Mouse (Mus musculus) embryonic facial prominence, embryonic 10.5 days (tissue): ENCODE measurements around the gene Ubl5. TPM values are rescaled to one million over a fixed set of nuclear protein-coding genes. Genes with fewer than 3 reads are reported as not detected.

Experiments used
- DNase-seq: peaks from one replicate; pipeline ENCODE4 v3.0.0-alpha.2; 2017; ENCODE audit warnings: low spot score
- H3K27ac ChIP-seq: fragments of 300-500 bp; sonication (generic); replicated peaks from 2 replicates; pipeline ENCODE4 v1.5.1; 2016; ENCODE audit warnings: mild to moderate bottlenecking
- H3K27me3 ChIP-seq: fragments of 300-500 bp; sonication (generic); replicated peaks from 2 replicates; pipeline ENCODE4 v1.6.1; 2016; ENCODE audit warnings: low read depth, mild to moderate bottlenecking; ENCODE audit not compliant: poor library complexity, severe bottlenecking
- H3K36me3 ChIP-seq: fragments of 300-500 bp; sonication (generic); replicated peaks from 2 replicates; pipeline ENCODE4 v1.6.1; 2016; ENCODE audit warnings: mild to moderate bottlenecking, moderate library complexity
- H3K4me1 ChIP-seq: fragments of 300-500 bp; sonication (generic); 2 replicates; pipeline ENCODE4 v1.6.1; 2016
- H3K4me3 ChIP-seq: fragments of 300-500 bp; sonication (generic); 2 replicates; pipeline ENCODE4 v1.5.1; 2016; ENCODE audit warnings: mild to moderate bottlenecking, moderate library complexity
- H3K9me3 ChIP-seq: fragments of 300-500 bp; sonication (generic); 2 replicates; pipeline ENCODE4 v1.6.1; 2016; ENCODE audit warnings: mild to moderate bottlenecking
- WGBS: fragments of 180-500 bp; shearing (Covaris S2); methylation state at CpG from one replicate; pipeline ENCODE4 v1.1.7; 2016; 5-methylcytosine and 5-hydroxymethylcytosine counted together
- polyA plus RNA-seq: library from polyadenylated mRNA; unstranded; fragments of >200 nt; fragmentation: Nextera tagmentation; extraction: Ambion mirVana; gene quantifications from 2 replicates; pipeline ENCODE4 v1.2.1, GENCODE M21; 2016

Ubl5 gene
- polyA plus RNA-seq, 1 experiment from 2014 or later = 365 TPM

GRCm38 (mm10) chr9:20663956-20664355, 21.3 kb downstream of the Ubl5 start:
- H3K27me3 ChIP-seq = no peaks in the 10 kb centered on the region
- no peaks in the 10 kb centered on the region for H3K9me3 ChIP-seq
- DNase-seq = no peak
- 88% methylated on average over 2 of the region's 2 CpGs for WGBS
- H3K4me3 ChIP-seq = no peak overlapping the region
- peaks cover 15% of the 10 kb centered on the region for H3K4me1 ChIP-seq
- no peak overlapping the region for H3K27ac ChIP-seq
- peaks cover 63% of the 10 kb centered on the region for H3K36me3 ChIP-seq

- H3K36me3 ChIP-seq = peaks cover 59% of the 10 kb centered on the region
- peaks cover 15% of the 10 kb centered on the region for H3K4me1 ChIP-seq
- WGBS = 81% methylated on average over 2 of the region's 2 CpGs
- no peaks in the 10 kb centered on the region for H3K9me3 ChIP-seq
- H3K27ac ChIP-seq = no peak overlapping the region
- no peak for DNase-seq
- no peak overlapping the region for H3K4me3 ChIP-seq
- no peaks in the 10 kb centered on the region for H3K27me3 ChIP-seq
Observed at GRCm38 (mm10) chr9:20664366-20664765, 21.7 kb downstream of the Ubl5 start.

GRCm38 (mm10) chr9:20664982-20665637, 22.4 kb downstream of the Ubl5 start:
- H3K27ac ChIP-seq = no peak overlapping the region
- H3K4me1 ChIP-seq = peaks cover 15% of the 10 kb centered on the region
- H3K27me3 ChIP-seq = no peaks in the 10 kb centered on the region
- WGBS = 80% methylated on average over 5 of the region's 5 CpGs
- no peaks in the 10 kb centered on the region for H3K9me3 ChIP-seq
- no peak for DNase-seq
- H3K36me3 ChIP-seq = peaks cover 52% of the 10 kb centered on the region
- H3K4me3 ChIP-seq = no peak overlapping the region

- Histone ChIP-seq H3K4me3 (no peak overlapping the region), H3K36me3 (peaks cover 44% of the 10 kb centered on the region), H3K4me1 (peaks cover 15% of the 10 kb centered on the region), H3K27ac (no peak overlapping the region), H3K27me3 (no peaks in the 10 kb centered on the region), H3K9me3 (no peaks in the 10 kb centered on the region)
- DNase-seq = no peak
- WGBS = 41% methylated on average over 8 of the region's 8 CpGs
Observed at GRCm38 (mm10) chr9:20665925-20666324, 23.2 kb downstream of the Ubl5 start.

- DNase-seq = no peak
- peaks cover 37% of the 10 kb centered on the region for H3K36me3 ChIP-seq
- H3K27ac ChIP-seq = no peak overlapping the region
- no peak overlapping the region for H3K4me3 ChIP-seq
- WGBS = 22% methylated on average over 7 of the region's 7 CpGs
- H3K9me3 ChIP-seq = no peaks in the 10 kb centered on the region
- H3K4me1 ChIP-seq = peaks cover 15% of the 10 kb centered on the region
- no peaks in the 10 kb centered on the region for H3K27me3 ChIP-seq
Observed at GRCm38 (mm10) chr9:20666510-20667034, 23.9 kb downstream of the Ubl5 start.

- Histone ChIP-seq H3K4me3 (no peak overlapping the region), H3K27ac (no peak overlapping the region), H3K36me3 (peaks cover 22% of the 10 kb centered on the region), H3K27me3 (no peaks in the 10 kb centered on the region), H3K9me3 (no peaks in the 10 kb centered on the region), H3K4me1 (peaks cover 15% of the 10 kb centered on the region)
- WGBS = 92% methylated on average over 22 of the region's 22 CpGs
- no peak for DNase-seq
Observed at GRCm38 (mm10) chr9:20668065-20668464, 25.4 kb downstream of the Ubl5 start.

- no peaks in the 10 kb centered on the region for H3K9me3 ChIP-seq
- no peaks in the 10 kb centered on the region for H3K27me3 ChIP-seq
- peaks cover 6% of the 10 kb centered on the region; the same call in 1 of the 2 replicates for H3K4me1 ChIP-seq
- WGBS = 92% methylated on average over 16 of the region's 16 CpGs
- DNase-seq = no peak
- H3K4me3 ChIP-seq = no peak overlapping the region
- no peak overlapping the region for H3K27ac ChIP-seq
- no peaks in the 10 kb centered on the region for H3K36me3 ChIP-seq
Observed at GRCm38 (mm10) chr9:20672047-20672446, 29.4 kb downstream of the Ubl5 start.

- no peak for DNase-seq
- peaks cover 6% of the 10 kb centered on the region; the same call in 1 of the 2 replicates for H3K4me1 ChIP-seq
- 92% methylated on average over 12 of the region's 12 CpGs for WGBS
- H3K36me3 ChIP-seq = no peaks in the 10 kb centered on the region
- no peaks in the 10 kb centered on the region for H3K9me3 ChIP-seq
- no peaks in the 10 kb centered on the region for H3K27me3 ChIP-seq
- H3K4me3 ChIP-seq = no peak overlapping the region
- no peak overlapping the region for H3K27ac ChIP-seq
Observed at GRCm38 (mm10) chr9:20677892-20678291, 35.2 kb downstream of the Ubl5 start.

- H3K4me3 ChIP-seq = no peak overlapping the region
- no peak for DNase-seq
- H3K27me3 ChIP-seq = no peaks in the 10 kb centered on the region
- H3K4me1 ChIP-seq = no peaks in the 10 kb centered on the region
- no peaks in the 10 kb centered on the region for H3K9me3 ChIP-seq
- WGBS = 75% methylated on average over 9 of the region's 9 CpGs
- no peaks in the 10 kb centered on the region for H3K36me3 ChIP-seq
- H3K27ac ChIP-seq = no peak overlapping the region
Observed at GRCm38 (mm10) chr9:20680378-20680958, 37.8 kb downstream of the Ubl5 start.

GRCm38 (mm10) chr9:20681546-20682388, 39.1 kb downstream of the Ubl5 start:
- H3K27ac ChIP-seq = no peak overlapping the region
- 37% methylated on average over 7 of the region's 7 CpGs for WGBS
- H3K27me3 ChIP-seq = no peaks in the 10 kb centered on the region
- H3K9me3 ChIP-seq = no peaks in the 10 kb centered on the region
- H3K4me3 ChIP-seq = no peak overlapping the region
- no peak for DNase-seq
- no peaks in the 10 kb centered on the region for H3K4me1 ChIP-seq
- H3K36me3 ChIP-seq = no peaks in the 10 kb centered on the region

- no peak overlapping the region for H3K4me3 ChIP-seq
- H3K9me3 ChIP-seq = no peaks in the 10 kb centered on the region
- no peak overlapping the region for H3K27ac ChIP-seq
- no peaks in the 10 kb centered on the region for H3K27me3 ChIP-seq
- 58% methylated on average over 2 of the region's 2 CpGs for WGBS
- H3K36me3 ChIP-seq = no peaks in the 10 kb centered on the region
- DNase-seq = no peak
- H3K4me1 ChIP-seq = no peaks in the 10 kb centered on the region
Observed at GRCm38 (mm10) chr9:20682389-20682722, 39.7 kb downstream of the Ubl5 start.

GRCm38 (mm10) chr9:20685081-20685861, 42.6 kb downstream of the Ubl5 start:
- no peaks in the 10 kb centered on the region for H3K9me3 ChIP-seq
- peaks cover 10% of the 10 kb centered on the region for H3K4me1 ChIP-seq
- H3K4me3 ChIP-seq = no peak overlapping the region
- no peak for DNase-seq
- H3K27me3 ChIP-seq = no peaks in the 10 kb centered on the region
- H3K36me3 ChIP-seq = no peaks in the 10 kb centered on the region
- WGBS = 64% methylated on average over 17 of the region's 17 CpGs
- H3K27ac ChIP-seq = no peak overlapping the region
